Mouse (Mus musculus) bone marrow macrophage, adult 2 months (primary cell): ENCODE data around the gene Cdhr5.

ENCODE experiments used
- CTCF ChIP-seq: IDR thresholded peaks from 2 replicates; pipeline ENCODE4 v1.5.1; 2012; ENCODE audit warnings: low read depth, mild to moderate bottlenecking, low read length, moderate library complexity
- POLR2A ChIP-seq: IDR thresholded peaks from 2 replicates; pipeline ENCODE4 v1.6.1; 2012; ENCODE audit warnings: mild to moderate bottlenecking, low read depth, low read length, borderline replicate concordance

DNA sequence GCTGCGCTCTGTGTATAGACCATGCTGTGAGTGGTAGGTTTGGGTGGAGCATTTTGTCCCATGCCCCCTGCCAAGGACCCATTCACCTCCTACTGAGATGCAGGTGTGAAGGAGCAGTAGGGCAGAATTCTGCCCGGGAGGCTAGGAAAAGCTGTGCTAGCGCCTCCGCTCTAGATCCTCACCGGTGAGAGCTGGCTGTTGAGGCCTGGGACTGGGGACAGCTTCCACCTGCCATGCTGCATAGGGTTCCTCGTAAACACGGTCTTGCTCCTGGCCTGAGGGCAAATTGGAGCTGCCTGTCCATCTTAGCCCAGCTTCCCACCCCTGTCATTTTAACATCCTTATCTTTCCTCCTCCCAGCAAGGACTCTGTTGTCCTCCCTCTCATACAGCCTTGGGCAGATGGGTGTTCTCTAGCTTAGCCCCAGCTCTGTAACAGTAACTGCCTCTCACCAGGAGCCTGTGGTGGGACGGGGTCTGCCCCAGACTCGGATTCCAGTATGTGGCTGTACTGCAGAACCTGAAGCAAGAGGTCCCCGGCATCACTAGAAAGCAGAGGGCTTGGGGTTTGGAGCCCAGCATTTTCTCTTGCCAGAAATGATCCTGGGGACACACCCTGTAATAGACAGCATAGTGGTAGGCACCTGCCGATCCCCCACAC lies 12.4 kb downstream of the Cdhr5 start:
- TF ChIP-seq CTCF, result no peak
- no peak for TF ChIP-seq POLR2A
